Mouse (Mus musculus) CH12.LX (cell line): ENCODE measurements around the gene Uqcr10. TPM values are rescaled to one million over a fixed set of nuclear protein-coding genes. Genes with fewer than 3 reads are reported as not detected.

ENCODE experiments used
- DNase-seq: peaks from one replicate; pipeline ENCODE4 v3.0.0-alpha.2; 2013; ENCODE audit errors: extremely low read depth
- H3K27ac ChIP-seq: 2 replicates; pipeline ENCODE4 v1.5.1; 2012; ENCODE audit warnings: low read depth, mild to moderate bottlenecking, control low read depth, moderate library complexity; ENCODE audit not compliant: insufficient read depth
- H3K27me3 ChIP-seq: replicated peaks from 2 replicates; pipeline ENCODE3; 2012; ENCODE audit warnings: inconsistent platforms
- H3K36me3 ChIP-seq, 2 experiments: replicated peaks in 1 of 2; 2 replicates each; pipeline versions ENCODE3 to v1.6.1; 2012; ENCODE audit warnings: inconsistent platforms in 1 of 2, low read length in 1 of 2, mild to moderate bottlenecking in 1 of 2, mixed read lengths in 1 of 2, moderate library complexity in 1 of 2; ENCODE audit not compliant: control insufficient read depth in 1 of 2, insufficient read depth in 1 of 2
- H3K4me1 ChIP-seq, 2 experiments: 2 replicates each; pipeline ENCODE4 v1.6.1; 2012; ENCODE audit warnings: inconsistent platforms in 1 of 2, moderate library complexity in 1 of 2; ENCODE audit not compliant: insufficient read depth in 2 of 2, control insufficient read depth in 1 of 2
- H3K4me2 ChIP-seq: 2 replicates; pipeline ENCODE4 v1.6.1; 2012; ENCODE audit warnings: low read depth, mild to moderate bottlenecking, control low read depth; ENCODE audit not compliant: poor library complexity, insufficient read depth, severe bottlenecking
- H3K4me3 ChIP-seq, 3 experiments: fragments of 150-350 bp in 1 of 3; sonication (generic) in 1 of 3; replicated peaks in 1 of 3; 2 replicates each; pipeline versions ENCODE3 to v1.5.1; 2011 to 2012; ENCODE audit warnings: low read depth in 2 of 3, low read length in 2 of 3, mild to moderate bottlenecking in 2 of 3, moderate library complexity in 2 of 3, control low read depth in 1 of 3, improper control_type of control experiment in 1 of 3, inconsistent platforms in 1 of 3, mixed read lengths in 1 of 3; ENCODE audit not compliant: poor library complexity in 1 of 3
- H3K79me2 ChIP-seq: replicated peaks from 2 replicates; pipeline ENCODE4 v1.6.1; 2012; ENCODE audit warnings: mild to moderate bottlenecking, moderate library complexity; ENCODE audit not compliant: control insufficient read depth, poor library complexity, insufficient read depth, severe bottlenecking; ENCODE audit errors: extremely low read depth
- H3K9ac ChIP-seq: 2 replicates; pipeline ENCODE4 v1.6.1; 2012; ENCODE audit warnings: low read depth, mild to moderate bottlenecking, control low read depth, moderate library complexity; ENCODE audit not compliant: insufficient read depth
- H3K9me3 ChIP-seq: replicated peaks from 2 replicates; pipeline ENCODE3; 2012; ENCODE audit warnings: low read length, inconsistent platforms, mixed read lengths
- BHLHE40 ChIP-seq: IDR thresholded peaks from 2 replicates; pipeline ENCODE4 v1.6.1; 2011; ENCODE audit warnings: mild to moderate bottlenecking, low read depth, low read length, improper control_type of control experiment
- CHD1 ChIP-seq: IDR thresholded peaks from 2 replicates; pipeline ENCODE4 v1.6.1; 2012; ENCODE audit warnings: low read depth, low read length, improper control_type of control experiment, inconsistent platforms
- CHD2 ChIP-seq: IDR thresholded peaks from 2 replicates; pipeline ENCODE4 v1.6.1; 2011; ENCODE audit warnings: low read length, improper control_type of control experiment
- CTCF ChIP-seq, 2 experiments: IDR thresholded peaks in 1 of 2; conservative IDR thresholded peaks in 1 of 2; 2 replicates each; pipeline ENCODE4 v1.5.1; 2011 to 2012; ENCODE audit warnings: low read depth in 2 of 2, low read length in 2 of 2, improper control_type of control experiment in 1 of 2, inconsistent platforms in 1 of 2, mild to moderate bottlenecking in 1 of 2, moderate library complexity in 1 of 2
- E2F4 ChIP-seq: IDR thresholded peaks from 2 replicates; pipeline ENCODE4 v1.6.1; 2011; ENCODE audit warnings: low read depth, low read length, improper control_type of control experiment; ENCODE audit not compliant: insufficient replicate concordance
- ELF1 ChIP-seq: IDR thresholded peaks from 2 replicates; pipeline ENCODE4 v1.6.1; 2014; ENCODE audit warnings: low read depth, mild to moderate bottlenecking, inconsistent platforms, low read length, improper control_type of control experiment
- GABPA ChIP-seq: IDR thresholded peaks from 2 replicates; pipeline ENCODE4 v1.6.1; 2012; ENCODE audit warnings: low read depth, low read length, improper control_type of control experiment, inconsistent platforms; ENCODE audit not compliant: insufficient replicate concordance
- IRF4 ChIP-seq: IDR thresholded peaks from 2 replicates; pipeline ENCODE4 v1.6.1; 2014; ENCODE audit warnings: low read depth, mild to moderate bottlenecking, inconsistent platforms, low read length, improper control_type of control experiment
- JUND ChIP-seq: conservative IDR thresholded peaks from 2 replicates; pipeline ENCODE4 v1.6.1; 2011; ENCODE audit warnings: low read depth, low read length, improper control_type of control experiment
- KAT2A ChIP-seq: IDR thresholded peaks from 2 replicates; pipeline ENCODE4 v1.6.1; 2012; ENCODE audit warnings: low read length, improper control_type of control experiment, inconsistent platforms; ENCODE audit not compliant: insufficient replicate concordance
- MAX ChIP-seq: IDR thresholded peaks from 2 replicates; pipeline ENCODE4 v1.6.1; 2011; ENCODE audit warnings: low read length, improper control_type of control experiment
- MAZ ChIP-seq: IDR thresholded peaks from 2 replicates; pipeline ENCODE4 v1.6.1; 2012; ENCODE audit warnings: low read depth, mild to moderate bottlenecking, inconsistent platforms, low read length, improper control_type of control experiment, moderate library complexity
- MXI1 ChIP-seq: IDR thresholded peaks from 2 replicates; pipeline ENCODE4 v1.6.1; 2011; ENCODE audit warnings: mild to moderate bottlenecking, low read depth, low read length, improper control_type of control experiment
- NELFE ChIP-seq: IDR thresholded peaks from 2 replicates; pipeline ENCODE4 v1.6.1; 2011; ENCODE audit warnings: low read depth, low read length, improper control_type of control experiment
- RAD21 ChIP-seq: IDR thresholded peaks from 2 replicates; pipeline ENCODE4 v1.6.1; 2011; ENCODE audit warnings: low read depth, mild to moderate bottlenecking, low read length, improper control_type of control experiment, moderate library complexity
- SMC3 ChIP-seq: IDR thresholded peaks from 2 replicates; pipeline ENCODE4 v1.6.1; 2011; ENCODE audit warnings: low read depth, low read length, improper control_type of control experiment
- TCF12 ChIP-seq: IDR thresholded peaks from 2 replicates; pipeline ENCODE4 v1.6.1; 2014; ENCODE audit warnings: low read depth, mild to moderate bottlenecking, inconsistent platforms, low read length, improper control_type of control experiment
- USF2 ChIP-seq: conservative IDR thresholded peaks from 2 replicates; pipeline ENCODE4 v1.6.1; 2011; ENCODE audit warnings: low read depth, low read length, improper control_type of control experiment
- ZKSCAN1 ChIP-seq: IDR thresholded peaks from 2 replicates; pipeline ENCODE4 v1.6.1; 2012; ENCODE audit warnings: low read depth, inconsistent platforms, low read length, improper control_type of control experiment, borderline replicate concordance
- ZNF384 ChIP-seq: IDR thresholded peaks from 2 replicates; pipeline ENCODE4 v1.6.1; 2012; ENCODE audit warnings: low read depth, low read length, improper control_type of control experiment, inconsistent platforms
- dilution Hi-C: fragments of 300-500 bp; cut with MboI; formaldehyde crosslinking; loops from 2 replicates; pipeline ENCODE4 v1.14.3; 2020; ENCODE audit warnings: low sequenced_read_pairs; ENCODE audit not compliant: extremely low pct_unique_long_range_greater_than_20kb, extremely low pct_ligation_motif_present
- in situ Hi-C: fragments of 300-500 bp; cut with MboI; formaldehyde crosslinking; loops from 3 replicates; pipeline ENCODE4 v1.14.3; 2019; ENCODE audit warnings: low sequenced_read_pairs, low pct_ligation_motif_present, low pct_unique_long_range_greater_than_20kb, mixed read lengths
- polyA plus RNA-seq: library from polyadenylated mRNA; unstranded; fragments of >175 nt; gene quantifications from 2 replicates; pipeline ENCODE4 v1.2.1, GENCODE M21; 2012; ENCODE audit warnings: low read depth; ENCODE audit not compliant: insufficient read length
- total RNA-seq, 2 experiments: library from RNA; depleted of rRNA; stranded (reverse); fragments of 300-350 nt in 1 of 2; fragments of >200 nt in 1 of 2; gene quantifications; 2 replicates each; pipeline ENCODE4 v1.2.3; 2012 to 2014

Gene Uqcr10
- total and polyA plus RNA-seq, 3 experiments: 740 to 1,522 (median 1,007) TPM

- no peak for TF ChIP-seq MXI1
- TF ChIP-seq NELFE: 0 out of 2 replicates have a peak, but pooled peaks have one; percentile 17
- TF ChIP-seq ELF1: no peak
- 0 out of 2 replicates have a peak, but pooled peaks have one; percentile 29 for TF ChIP-seq MAZ
- TF ChIP-seq CTCF (conservative IDR thresholded peaks at IDR 0.05 in 1 of 2, IDR thresholded peaks at IDR 0.05 in 1 of 2; ENCODE audit: low read depth in 2 of 2, low read length in 2 of 2): peak in 1 of 2 experiments; percentile 65; a peak in 2 of 4 replicates
- no peak for TF ChIP-seq ZKSCAN1
- TF ChIP-seq SMC3: peak; percentile 45
- TF ChIP-seq RAD21: peak; percentile 30
- 0 out of 2 replicates have a peak, but pooled peaks have one; percentile 24 for TF ChIP-seq CHD2
- Histone ChIP-seq H3K27me3 (no peaks in the 10 kb centered on the region), H3K4me2 (no peak overlapping the region), H3K9ac (no peak overlapping the region), H3K36me3 (peaks cover 34 to 67% of the 10 kb centered on the region in 2 experiments), H3K4me1 (peaks cover 8 to 35% of the 10 kb centered on the region in 2 experiments), H3K4me3 (no peak overlapping the region), H3K79me2 (no peaks in the 10 kb centered on the region), H3K27ac (no peak overlapping the region), H3K9me3 (no peaks in the 10 kb centered on the region)
- dilution Hi-C loops (no loop called here), in situ Hi-C loops (loop anchor here (5.0 kb wide), 1 partner anchor 36 kb away; no protein-coding TSS in a partner anchor)
- no peak for DNase-seq
These were observed 32.2 kb upstream of the Uqcr10 start for GRCm38 (mm10) chr11:4736355-4736754.

- Histone ChIP-seq H3K79me2 (no peaks in the 10 kb centered on the region), H3K4me2 (no peak overlapping the region), H3K4me3 (no peak overlapping the region), H3K9me3 (no peaks in the 10 kb centered on the region), H3K36me3 (peaks cover 46 to 84% of the 10 kb centered on the region in 2 experiments), H3K27me3 (no peaks in the 10 kb centered on the region), H3K4me1 (peaks cover 8 to 35% of the 10 kb centered on the region in 2 experiments), H3K9ac (no peak overlapping the region), H3K27ac (no peak overlapping the region)
- peak; percentile 68 for DNase-seq
- dilution Hi-C loops: no loop called here
- TF ChIP-seq E2F4 (no peak), ZNF384 (no peak), MAX (no peak), IRF4 (no peak; the same call in 1 of the 2 replicates), TCF12 (no peak), CHD2 (no peak), BHLHE40 (no peak), GABPA (no peak), USF2 (no peak), RAD21 (peak; percentile 40), CTCF (conservative IDR thresholded peaks at IDR 0.05 in 1 of 2, IDR thresholded peaks at IDR 0.05 in 1 of 2; ENCODE audit: low read depth in 2 of 2, low read length in 2 of 2) (peak in 1 of 2 experiments; percentile 69; a peak in 2 of 4 replicates), KAT2A (no peak), SMC3 (peak; percentile 67), JUND (no peak), ELF1 (no peak), CHD1 (no peak)
- in situ Hi-C loops: no loop called here
These were observed 30.0 kb upstream of the Uqcr10 start for GRCm38 (mm10) chr11:4734179-4734578.
